Mouse (Mus musculus): Measurements from ENCODE around the gene Lhfp.

Lhfp gene

DNA sequence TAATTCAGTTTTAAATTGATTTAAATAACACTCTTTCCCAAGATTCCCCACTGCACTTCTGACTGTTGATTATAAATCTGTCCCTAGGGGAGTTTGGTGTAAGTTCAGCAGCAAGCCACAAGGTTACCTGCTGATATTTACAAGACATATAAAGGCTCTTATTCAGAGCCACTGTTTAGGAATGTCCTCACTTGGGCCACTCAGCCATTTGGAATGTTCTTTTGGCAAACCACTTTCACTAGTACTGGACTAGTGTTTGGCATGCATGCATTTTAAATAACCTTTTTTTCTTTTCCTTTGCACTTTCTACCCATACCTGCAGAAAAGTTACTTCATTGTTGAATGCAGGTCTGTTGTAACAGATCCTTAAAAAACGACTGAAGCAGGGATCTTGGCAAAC lies 109.8 kb downstream of the Lhfp start:
- DNase-seq (ENCODE audit: low read depth), result no peak

DNA sequence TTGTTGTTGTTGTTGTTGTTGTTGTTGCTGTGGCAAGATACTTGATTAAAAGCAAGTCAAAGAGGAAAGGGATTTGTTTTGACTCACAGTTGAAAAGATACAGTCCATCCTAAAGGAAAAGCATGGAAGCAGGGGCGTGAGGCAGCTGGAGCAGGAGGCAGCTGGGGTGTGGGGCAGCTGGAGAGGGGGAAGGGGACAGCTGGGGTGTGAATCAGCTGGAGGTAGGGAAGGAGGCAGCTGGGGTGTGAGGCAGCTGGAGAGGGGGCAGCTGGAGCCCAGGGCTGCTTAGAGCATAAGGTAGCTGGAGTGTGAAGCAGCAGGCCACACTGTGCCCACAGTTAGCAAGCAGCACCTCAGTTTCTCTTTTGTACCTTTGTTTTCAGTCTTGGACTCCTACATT lies 110.3 kb downstream of the Lhfp start:
- no peak for DNase-seq (ENCODE audit: low read depth)

DNA sequence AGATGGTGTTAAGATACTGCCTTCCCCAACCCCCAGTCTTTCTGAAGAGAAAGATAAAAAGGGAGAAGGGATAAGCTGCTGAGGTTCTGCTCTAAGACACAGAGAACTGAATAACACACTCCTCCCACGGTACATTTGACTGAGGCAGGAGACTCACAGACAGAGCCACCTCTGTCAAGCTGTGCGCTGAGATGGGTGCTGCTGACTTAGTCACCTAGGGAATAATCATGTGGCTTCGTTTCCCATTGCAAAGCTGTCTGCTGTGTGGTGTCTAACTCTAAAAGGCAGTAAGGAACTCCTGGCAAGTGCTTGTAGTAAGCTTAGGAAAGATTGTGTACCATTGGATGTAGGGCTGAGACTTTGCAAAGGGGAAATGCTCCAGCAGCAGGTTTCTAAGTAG lies 120.6 kb downstream of the Lhfp start:
- DNase-seq (ENCODE audit: low read depth), result no peak

DNA sequence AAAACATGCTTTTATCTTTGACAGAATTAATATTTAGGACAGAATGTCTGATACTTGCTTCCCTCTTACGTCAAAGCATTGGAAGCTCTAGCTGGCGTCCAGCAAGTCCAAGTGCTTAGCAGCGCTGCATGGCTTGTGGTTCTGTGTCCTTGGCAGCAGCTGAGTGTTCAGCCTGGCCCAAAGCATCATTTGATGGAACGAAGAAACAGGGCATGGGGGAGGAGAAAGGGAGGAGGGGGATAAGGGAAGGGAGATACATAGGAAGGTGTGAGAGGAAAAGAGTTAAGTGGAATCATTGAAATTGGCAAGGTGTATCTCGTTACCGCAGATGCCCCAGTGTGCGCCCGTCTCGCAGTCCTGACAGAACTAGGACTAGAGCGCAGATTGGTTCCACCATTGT lies 124.0 kb downstream of the Lhfp start:
- DNase-seq (ENCODE audit: low read depth), result no peak

DNA sequence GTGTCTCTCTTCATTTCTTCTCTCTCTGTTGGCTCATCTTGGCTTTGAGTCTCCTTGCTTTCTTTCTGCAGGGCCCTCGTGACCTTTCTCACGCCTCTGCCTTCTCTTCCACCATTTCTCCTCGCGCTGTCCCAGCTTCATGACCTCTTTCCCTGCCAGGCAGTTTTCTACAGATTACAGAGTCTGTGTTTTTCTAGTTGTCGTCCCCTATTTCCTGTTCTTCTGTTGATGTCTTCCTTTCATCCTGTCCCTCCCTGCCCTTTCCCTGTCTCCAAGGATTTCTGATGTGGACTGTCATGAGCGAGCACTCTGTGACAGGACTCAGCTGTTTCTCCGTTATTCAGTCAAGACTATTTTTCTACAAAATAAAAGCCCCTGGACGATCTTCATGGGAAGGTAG lies 124.7 kb downstream of the Lhfp start:
- no peak for DNase-seq (ENCODE audit: low read depth)

DNA sequence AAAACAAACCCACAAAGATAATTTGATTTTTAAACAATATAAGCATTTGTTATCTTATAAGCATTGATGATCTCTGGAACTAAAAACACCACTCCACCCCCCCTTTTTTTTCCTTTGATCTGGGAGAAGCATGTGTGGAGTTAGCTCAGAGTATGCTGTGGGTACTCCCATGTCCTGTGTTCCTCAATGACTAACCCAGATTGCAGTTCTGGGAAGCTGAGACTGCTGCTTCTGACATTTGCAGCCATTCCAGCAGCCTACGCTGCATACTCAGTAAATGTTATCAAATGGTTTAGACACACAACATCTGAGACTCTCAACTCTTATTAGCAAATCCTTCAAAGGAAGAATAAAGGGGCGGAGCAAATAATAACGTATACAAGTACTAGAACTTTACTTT lies 128.2 kb downstream of the Lhfp start:
- no peak for DNase-seq (ENCODE audit: low read depth)

- DNase-seq (ENCODE audit: low read depth), result no peak
Observed at GRCm38 (mm10) chr3:53173310-53174063, 132.2 kb downstream of the Lhfp start.

DNA sequence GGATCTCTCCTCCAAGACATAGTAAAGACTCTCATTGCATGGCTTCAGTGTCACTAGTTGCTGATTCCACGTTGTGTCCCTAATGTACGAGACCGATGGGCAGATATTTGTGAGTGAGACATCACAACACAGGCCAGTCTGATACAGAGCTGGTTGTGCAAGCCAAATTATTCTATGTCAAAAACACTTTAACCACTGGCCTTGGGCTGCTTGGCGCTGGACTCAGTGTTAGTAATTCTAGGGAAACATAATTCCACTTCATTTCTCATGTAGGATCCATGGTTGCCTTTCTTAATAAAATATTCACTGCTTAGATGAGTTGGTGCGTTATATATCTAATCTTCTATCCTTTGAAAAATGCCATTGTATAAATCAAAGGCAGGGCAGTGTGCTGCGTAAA lies 138.6 kb downstream of the Lhfp start:
- DNase-seq (ENCODE audit: low read depth), result no peak

GRCm38 (mm10) chr3:53185439-53185838 lies 144.1 kb downstream of the Lhfp start:
- no peak for DNase-seq (ENCODE audit: low read depth)

- DNase-seq (ENCODE audit: low read depth), result no peak
Observed at GRCm38 (mm10) chr3:53193441-53193840, 152.1 kb downstream of the Lhfp start.

DNA sequence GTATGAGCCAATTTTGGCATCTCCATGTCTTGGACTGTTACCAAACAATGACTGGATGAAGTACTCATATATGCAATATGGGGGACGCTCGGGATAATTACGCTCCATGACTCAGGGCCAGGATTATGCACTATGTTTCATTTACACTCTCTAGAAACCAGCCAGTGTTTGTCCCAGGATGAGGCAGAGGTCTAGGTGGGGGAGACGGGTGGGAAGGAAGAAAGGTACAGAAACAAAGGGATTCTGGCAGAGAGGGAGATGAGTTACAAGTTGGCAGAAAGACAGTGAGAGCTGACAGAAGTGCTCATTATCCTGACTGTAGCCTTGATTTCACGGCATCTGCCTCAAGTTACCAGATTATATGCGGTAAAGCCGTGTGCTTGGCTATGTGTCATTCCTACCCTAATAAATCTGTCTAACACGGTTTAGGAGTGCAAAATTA lies 154.4 kb downstream of the Lhfp start:
- no peak for DNase-seq (ENCODE audit: low read depth)

- DNase-seq (ENCODE audit: low read depth), result no peak
Observed at GRCm38 (mm10) chr3:53200175-53200574, 158.8 kb downstream of the Lhfp start.

DNA sequence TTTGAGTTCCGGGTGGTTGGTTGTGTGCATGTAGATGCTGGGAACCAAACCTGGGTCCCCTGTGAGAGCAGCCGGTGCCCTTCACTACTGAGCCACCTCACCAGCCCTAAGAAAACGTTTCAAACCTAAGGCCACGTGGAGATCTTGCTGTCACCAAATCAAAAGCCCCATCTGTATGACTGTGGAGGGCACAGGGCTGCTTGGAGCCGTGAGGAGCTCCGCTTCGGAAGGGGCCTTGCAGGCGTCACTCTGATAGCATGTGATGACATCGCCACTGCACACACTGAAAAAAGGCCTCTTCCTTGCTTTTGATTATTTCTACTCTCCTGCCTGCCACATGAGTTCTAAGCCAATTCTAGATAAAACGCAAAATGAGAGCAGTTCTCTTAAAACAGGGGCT lies 159.5 kb downstream of the Lhfp start:
- no peak for DNase-seq (ENCODE audit: low read depth)

DNA sequence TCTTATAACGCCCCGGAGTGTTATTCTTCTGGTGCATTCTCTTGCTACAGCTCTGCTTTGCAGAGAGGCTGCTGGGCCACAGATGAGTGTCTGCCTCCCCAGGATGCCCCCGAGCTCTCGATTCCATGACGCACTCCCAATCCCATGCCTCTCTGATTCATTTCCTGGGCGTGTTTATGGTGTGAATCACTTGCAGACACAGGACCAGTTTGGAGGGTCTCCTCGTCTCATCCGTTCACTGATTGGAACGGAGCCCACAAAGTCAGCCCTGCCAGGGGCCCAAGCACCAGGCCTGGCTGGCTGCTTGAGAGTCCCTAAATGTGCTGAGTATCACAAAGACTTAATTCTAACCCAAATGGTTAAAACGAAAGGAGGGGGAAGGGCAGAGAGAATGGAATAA lies 160.3 kb downstream of the Lhfp start:
- no peak for DNase-seq (ENCODE audit: low read depth)

DNA sequence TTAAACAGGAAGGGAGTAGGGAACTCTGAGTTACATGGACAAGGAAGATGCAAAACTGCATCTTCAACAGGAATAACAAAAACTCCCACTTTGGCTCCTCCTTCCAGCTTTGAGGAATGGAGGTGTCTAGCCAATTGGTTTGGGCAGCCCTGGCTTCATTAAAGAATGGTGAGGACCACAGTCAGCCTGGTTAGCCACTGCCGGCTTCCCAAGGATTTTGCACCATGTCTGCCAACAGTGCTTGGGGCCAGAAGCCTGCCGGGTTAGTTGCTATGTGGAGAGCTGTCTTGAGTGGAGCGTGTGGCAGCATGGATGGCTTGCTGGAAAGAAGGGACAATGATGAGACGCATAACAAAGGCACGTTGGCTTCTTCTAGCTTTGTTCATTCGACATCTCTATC lies 160.9 kb downstream of the Lhfp start:
- DNase-seq (ENCODE audit: low read depth), result no peak

DNA sequence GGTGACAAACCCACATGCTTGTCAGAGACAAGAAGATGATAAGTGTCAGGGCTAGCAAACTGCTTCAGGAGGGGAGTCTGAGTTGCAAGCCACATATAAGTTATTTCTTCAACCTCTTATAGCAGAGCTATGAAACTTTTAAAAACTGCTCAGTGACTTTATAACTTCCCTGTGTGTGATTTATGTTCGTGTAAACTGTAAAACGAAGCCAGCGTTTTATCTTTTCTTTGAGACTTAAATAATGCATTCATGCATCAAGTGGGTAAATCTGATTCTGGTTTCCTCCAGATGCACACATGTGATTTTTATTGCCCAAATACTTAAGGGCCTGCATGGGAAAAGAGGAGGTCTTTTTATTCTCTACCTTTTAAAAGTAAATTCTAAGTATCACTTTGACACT lies 161.4 kb downstream of the Lhfp start:
- no peak for DNase-seq (ENCODE audit: low read depth)

GRCm38 (mm10) chr3:53203656-53204055 lies 162.3 kb downstream of the Lhfp start:
- DNase-seq (ENCODE audit: low read depth), result no peak

DNA sequence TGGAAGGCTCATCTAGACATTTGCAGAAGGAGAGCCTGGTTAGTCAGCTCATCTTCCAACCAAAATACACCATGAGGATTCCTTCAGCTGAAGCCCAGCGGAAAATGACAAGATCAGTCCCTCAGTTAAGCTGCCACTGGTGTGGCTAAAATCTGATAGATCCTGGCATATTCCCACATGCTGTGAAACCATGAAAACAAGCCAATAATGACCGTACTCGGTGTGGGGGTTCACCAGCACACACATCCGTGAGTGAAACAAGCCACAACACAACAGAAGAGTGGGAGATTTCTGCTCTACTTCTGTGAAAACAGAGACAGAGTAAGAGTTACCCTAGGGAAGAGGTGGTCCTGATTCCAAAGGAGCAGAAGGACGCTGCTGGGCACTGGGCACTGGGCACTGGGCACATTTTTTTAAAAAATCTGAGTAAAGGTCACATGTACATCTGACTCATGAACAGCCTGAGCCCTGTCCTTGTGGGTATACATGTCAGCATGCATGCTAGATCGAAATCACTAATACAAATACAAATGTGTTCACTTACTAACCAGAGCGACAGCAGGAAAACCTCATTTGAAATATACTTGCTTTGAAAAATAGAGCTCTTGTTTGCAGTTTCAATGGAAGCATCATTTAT lies 163.1 kb downstream of the Lhfp start:
- DNase-seq (ENCODE audit: low read depth), result no peak

DNA sequence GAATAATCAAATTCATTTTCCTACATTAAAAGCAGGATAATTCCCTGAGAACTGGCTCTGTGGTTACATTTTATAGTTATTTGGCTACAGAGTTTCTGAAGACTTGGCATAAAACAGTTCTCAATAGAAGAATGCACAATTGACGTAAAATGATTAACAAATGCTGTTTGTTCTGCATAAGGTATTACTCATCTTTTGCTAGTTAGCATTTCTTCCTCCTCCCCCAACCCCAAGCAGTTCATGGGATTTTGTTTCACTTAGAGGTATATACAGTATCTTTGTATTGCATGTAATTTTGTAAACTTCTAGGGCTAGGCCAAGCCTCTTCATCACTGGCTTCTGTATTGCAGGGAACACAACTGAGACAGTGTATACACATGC lies 163.6 kb downstream of the Lhfp start:
- DNase-seq (ENCODE audit: low read depth), result no peak

DNA sequence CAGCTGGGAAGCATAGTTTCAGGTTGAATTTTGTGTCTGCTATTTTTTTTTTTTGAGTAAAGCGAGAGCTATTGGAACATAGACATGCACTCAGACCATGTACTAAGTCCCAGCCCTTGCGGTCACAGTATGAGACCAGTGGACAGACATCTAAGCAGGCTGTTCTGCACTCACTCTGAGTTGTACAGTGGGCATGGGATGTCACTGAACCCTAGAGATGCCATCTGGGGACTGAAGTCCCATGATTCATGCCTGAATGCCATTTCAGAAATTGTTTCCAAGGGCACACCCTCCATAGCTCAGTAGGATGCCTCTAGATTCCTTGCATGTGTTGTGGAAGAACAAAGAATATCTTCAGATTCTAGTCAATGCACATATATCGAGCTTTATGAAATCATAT lies 164.4 kb downstream of the Lhfp start:
- DNase-seq (ENCODE audit: low read depth), result no peak

DNA sequence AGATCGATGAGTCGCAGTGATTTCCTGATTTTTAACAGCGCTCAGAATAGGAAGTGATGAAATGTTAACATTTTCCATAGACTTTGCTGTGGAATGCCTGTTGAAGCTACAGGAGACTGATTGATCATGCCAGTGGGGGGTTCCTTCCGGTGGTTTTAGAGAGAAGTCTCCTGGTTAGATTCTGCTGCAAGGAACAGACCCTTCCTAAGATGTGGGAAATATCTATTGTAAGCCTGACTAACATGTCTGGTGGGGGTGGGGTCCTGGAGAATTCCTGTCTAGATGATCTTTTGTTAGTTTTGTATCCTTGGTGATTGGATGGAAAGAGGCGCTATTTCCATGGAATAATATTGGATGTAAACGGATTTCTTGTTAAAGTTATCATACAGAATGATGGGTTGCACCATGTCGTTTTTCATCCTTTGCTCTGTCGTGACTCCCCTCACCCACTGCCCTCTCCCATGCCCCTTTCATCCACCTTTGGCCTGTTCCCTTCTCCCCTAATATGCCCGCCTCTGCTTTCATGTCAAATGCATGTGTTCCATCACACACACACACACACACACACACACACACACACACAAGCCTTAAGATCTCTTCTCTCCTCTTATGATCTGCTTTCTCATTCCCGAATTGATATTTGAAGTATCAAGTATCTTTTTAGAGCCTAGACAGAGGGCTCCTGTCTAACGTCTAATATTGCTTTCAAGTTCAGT lies 165.3 kb downstream of the Lhfp start:
- DNase-seq (ENCODE audit: low read depth), result no peak

- DNase-seq (ENCODE audit: low read depth), result no peak
Observed at GRCm38 (mm10) chr3:53207225-53207528, 165.8 kb downstream of the Lhfp start.

- no peak for DNase-seq (ENCODE audit: low read depth)
Observed at GRCm38 (mm10) chr3:53210691-53211526, 169.6 kb downstream of the Lhfp start.

Data from induced T-regulatory cell, adult 2 months (primary cell).